Mouse (Mus musculus) brain, embryonic 14.5 days (tissue): ENCODE measurements at regions not wholly inside any gene's neighbourhood (a gene's known extent, or its start where the extent isn't known, plus 50 kb on each side); places are given as distances from the start of the nearest gene placed in this dataset.

ENCODE experiments used
- CTCF ChIP-seq: fragments of 200-500 bp; IDR thresholded peaks from 2 replicates; pipeline ENCODE4 v1.5.1; 2012; ENCODE audit warnings: inconsistent platforms, mild to moderate bottlenecking, moderate library complexity, borderline replicate concordance; ENCODE audit not compliant: insufficient read depth, insufficient read length; ENCODE audit errors: extremely low read depth
- POLR2A ChIP-seq: fragments of 200-500 bp; IDR thresholded peaks from 2 replicates; pipeline ENCODE4 v1.6.1; 2012; ENCODE audit warnings: mild to moderate bottlenecking, inconsistent platforms, borderline replicate concordance; ENCODE audit not compliant: poor library complexity, insufficient read depth, insufficient read length, severe bottlenecking; ENCODE audit errors: extremely low read depth

DNA sequence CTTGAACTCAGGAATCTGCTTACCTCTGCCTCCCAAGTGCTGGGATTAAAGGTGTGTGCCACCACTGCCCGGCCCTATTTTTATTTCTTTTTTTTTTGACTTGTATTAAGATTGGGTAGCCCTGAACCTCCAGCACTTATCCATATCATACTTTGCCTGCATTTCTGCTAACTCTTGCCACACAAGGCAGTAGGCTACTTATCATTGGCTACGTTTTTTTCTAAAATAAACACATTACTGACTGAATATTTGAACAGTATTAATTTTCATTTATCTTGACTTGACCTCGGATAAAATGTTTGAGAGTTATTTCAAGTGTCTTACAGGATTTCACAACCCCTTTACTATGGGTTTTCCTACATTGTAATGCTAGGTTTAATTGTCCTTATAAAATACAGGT is 488.0 kb downstream of the Trim52 start:
- TF ChIP-seq POLR2A, result no peak
- no peak for TF ChIP-seq CTCF
